Mouse (Mus musculus): ENCODE measurements at regions not wholly inside any gene's neighbourhood (a gene's known extent, or its start where the extent isn't known, plus 50 kb on each side); places are given as distances from the start of the nearest gene placed in this dataset.

- H3K27ac ChIP-seq (replicated peaks), result no peak overlapping the region
- 51% methylated on average over 5 of the region's 5 CpGs for WGBS
- H3K36me3 ChIP-seq (ENCODE audit: control insufficient read depth, insufficient read depth, low read length), result no peaks in the 10 kb centered on the region
- no peak overlapping the region for H3K4me3 ChIP-seq (ENCODE audit: low read depth, low read length)
- ATAC-seq (ENCODE audit: low FRiP score, low TSS enrichment) (no peak), DNase-seq (ENCODE audit: low spot score) (no peak)
- H3K4me1 ChIP-seq (replicated peaks; ENCODE audit: control insufficient read depth, insufficient read depth), result no peaks in the 10 kb centered on the region
- H3K27me3 ChIP-seq (ENCODE audit: control insufficient read depth, insufficient read depth, low read length), result no peaks in the 10 kb centered on the region
- no peaks in the 10 kb centered on the region for H3K9me3 ChIP-seq (ENCODE audit: control insufficient read depth, low read length)
- TF ChIP-seq EP300 (optimal IDR thresholded peaks at IDR 0.05) (no peak), CTCF (IDR thresholded peaks at IDR 0.05; ENCODE audit: low read depth) (no peak)
- no peak overlapping the region for H3K4me2 ChIP-seq (replicated peaks; ENCODE audit: low read depth)
- H3K9ac ChIP-seq (ENCODE audit: low read length), result no peak overlapping the region
Measured at GRCm38 (mm10) chr8:97396634-97397326, 1508.4 kb upstream of the Got2 start.

GRCm38 (mm10) chr8:97389651-97390050 lies 1501.3 kb upstream of the Got2 start:
- H3K27me3 ChIP-seq (ENCODE audit: control insufficient read depth, insufficient read depth, low read length), result no peaks in the 10 kb centered on the region
- ATAC-seq (ENCODE audit: low FRiP score, low TSS enrichment), result no peak
- no peak overlapping the region for H3K27ac ChIP-seq (replicated peaks)
- DNase-seq (ENCODE audit: low spot score), result peak; percentile 14
- no peak for TF ChIP-seq CTCF (IDR thresholded peaks at IDR 0.05; ENCODE audit: low read depth)
- no peak for TF ChIP-seq EP300 (optimal IDR thresholded peaks at IDR 0.05)
- H3K9ac ChIP-seq (ENCODE audit: low read length), result no peak overlapping the region
- H3K9me3 ChIP-seq (ENCODE audit: control insufficient read depth, low read length), result no peaks in the 10 kb centered on the region
- no peak overlapping the region for H3K4me3 ChIP-seq (ENCODE audit: low read depth, low read length)
- no peaks in the 10 kb centered on the region for H3K4me1 ChIP-seq (replicated peaks; ENCODE audit: control insufficient read depth, insufficient read depth)
- 9% methylated on average over 7 of the region's 7 CpGs for WGBS
- H3K36me3 ChIP-seq (ENCODE audit: control insufficient read depth, insufficient read depth, low read length), result no peaks in the 10 kb centered on the region
- H3K4me2 ChIP-seq (replicated peaks; ENCODE audit: low read depth), result no peak overlapping the region

- ATAC-seq (ENCODE audit: low FRiP score, low TSS enrichment) (no peak), DNase-seq (ENCODE audit: low spot score) (no peak)
- 10% methylated on average over 2 of the region's 2 CpGs for WGBS
- Histone ChIP-seq H3K36me3 (ENCODE audit: control insufficient read depth, insufficient read depth, low read length) (no peaks in the 10 kb centered on the region), H3K9me3 (ENCODE audit: control insufficient read depth, low read length) (no peaks in the 10 kb centered on the region), H3K4me1 (replicated peaks; ENCODE audit: control insufficient read depth, insufficient read depth) (no peaks in the 10 kb centered on the region), H3K9ac (ENCODE audit: low read length) (no peak overlapping the region), H3K4me3 (ENCODE audit: low read depth, low read length) (no peak overlapping the region), H3K27me3 (ENCODE audit: control insufficient read depth, insufficient read depth, low read length) (no peaks in the 10 kb centered on the region), H3K4me2 (replicated peaks; ENCODE audit: low read depth) (no peak overlapping the region), H3K27ac (replicated peaks) (no peak overlapping the region)
- TF ChIP-seq EP300 (optimal IDR thresholded peaks at IDR 0.05) (no peak), CTCF (IDR thresholded peaks at IDR 0.05; ENCODE audit: low read depth) (no peak)
Measured at GRCm38 (mm10) chr8:97389149-97389548, 1500.8 kb upstream of the Got2 start.

GRCm38 (mm10) chr8:97374911-97375771 lies 1486.8 kb upstream of the Got2 start:
- no peaks in the 10 kb centered on the region for H3K36me3 ChIP-seq (ENCODE audit: control insufficient read depth, insufficient read depth, low read length)
- DNase-seq (ENCODE audit: low spot score), result no peak
- H3K9ac ChIP-seq (ENCODE audit: low read length), result no peak overlapping the region
- H3K27me3 ChIP-seq (ENCODE audit: control insufficient read depth, insufficient read depth, low read length), result no peaks in the 10 kb centered on the region
- no peak overlapping the region for H3K4me2 ChIP-seq (replicated peaks; ENCODE audit: low read depth)
- H3K4me1 ChIP-seq (replicated peaks; ENCODE audit: control insufficient read depth, insufficient read depth), result no peaks in the 10 kb centered on the region
- no peak for ATAC-seq (ENCODE audit: low FRiP score, low TSS enrichment)
- TF ChIP-seq EP300 (optimal IDR thresholded peaks at IDR 0.05) (no peak), CTCF (IDR thresholded peaks at IDR 0.05; ENCODE audit: low read depth) (no peak)
- H3K27ac ChIP-seq (replicated peaks), result no peak overlapping the region
- WGBS, result 79% methylated on average over 3 of the region's 3 CpGs
- no peaks in the 10 kb centered on the region for H3K9me3 ChIP-seq (ENCODE audit: control insufficient read depth, low read length)
- H3K4me3 ChIP-seq (ENCODE audit: low read depth, low read length), result no peak overlapping the region

- Histone ChIP-seq H3K9ac (ENCODE audit: low read length) (no peak overlapping the region), H3K4me2 (replicated peaks; ENCODE audit: low read depth) (no peak overlapping the region), H3K4me1 (replicated peaks; ENCODE audit: control insufficient read depth, insufficient read depth) (no peaks in the 10 kb centered on the region), H3K27ac (replicated peaks) (no peak overlapping the region), H3K9me3 (ENCODE audit: control insufficient read depth, low read length) (no peaks in the 10 kb centered on the region), H3K27me3 (ENCODE audit: control insufficient read depth, insufficient read depth, low read length) (no peaks in the 10 kb centered on the region), H3K36me3 (ENCODE audit: control insufficient read depth, insufficient read depth, low read length) (no peaks in the 10 kb centered on the region), H3K4me3 (ENCODE audit: low read depth, low read length) (no peak overlapping the region)
- DNase-seq (ENCODE audit: low spot score) (no peak), ATAC-seq (ENCODE audit: low FRiP score, low TSS enrichment) (no peak)
- TF ChIP-seq CTCF (IDR thresholded peaks at IDR 0.05; ENCODE audit: low read depth), result no peak
- no peak for TF ChIP-seq EP300 (optimal IDR thresholded peaks at IDR 0.05)
- WGBS, result 83% methylated on average over 6 of the region's 6 CpGs
Measured at GRCm38 (mm10) chr8:97346630-97347029, 1458.3 kb upstream of the Got2 start.

- Histone ChIP-seq H3K9me3 (ENCODE audit: control insufficient read depth, low read length) (no peaks in the 10 kb centered on the region), H3K27ac (replicated peaks) (no peak overlapping the region), H3K36me3 (ENCODE audit: control insufficient read depth, insufficient read depth, low read length) (no peaks in the 10 kb centered on the region), H3K4me1 (replicated peaks; ENCODE audit: control insufficient read depth, insufficient read depth) (no peaks in the 10 kb centered on the region), H3K4me3 (ENCODE audit: low read depth, low read length) (no peak overlapping the region), H3K9ac (ENCODE audit: low read length) (no peak overlapping the region), H3K27me3 (ENCODE audit: control insufficient read depth, insufficient read depth, low read length) (no peaks in the 10 kb centered on the region), H3K4me2 (replicated peaks; ENCODE audit: low read depth) (no peak overlapping the region)
- TF ChIP-seq EP300 (optimal IDR thresholded peaks at IDR 0.05), result no peak
- no peak for TF ChIP-seq CTCF (IDR thresholded peaks at IDR 0.05; ENCODE audit: low read depth)
- 69% methylated on average over 4 of the region's 4 CpGs for WGBS
- DNase-seq (ENCODE audit: low spot score) (no peak), ATAC-seq (ENCODE audit: low FRiP score, low TSS enrichment) (no peak)
Measured at GRCm38 (mm10) chr8:97315497-97315896, 1427.2 kb upstream of the Got2 start.
